Mouse (Mus musculus) neural tube, embryonic 11.5 days (tissue): ENCODE measurements at regions not wholly inside any gene's neighbourhood (a gene's known extent, or its start where the extent isn't known, plus 50 kb on each side); places are given as distances from the start of the nearest gene placed in this dataset.

ENCODE experiments used
- ATAC-seq: fragments of 200-750 bp; cut with Nextera tagmentation; 2 replicates; pipeline ENCODE4 v1.8.0; 2017; ENCODE audit warnings: moderate number of reproducible peaks, mild to moderate bottlenecking, moderate TSS enrichment, moderate library complexity; ENCODE audit not compliant: insufficient read depth, low FRiP score, low TSS enrichment
- DNase-seq: peaks from one replicate; pipeline ENCODE4 v3.0.0-alpha.2; 2015; ENCODE audit warnings: low spot score
- H3K27ac ChIP-seq: fragments of 300-500 bp; sonication (generic); 2 replicates; pipeline ENCODE4 v1.5.1; 2014; ENCODE audit warnings: low read depth, mild to moderate bottlenecking, low read length
- H3K27me3 ChIP-seq: fragments of 300-500 bp; sonication (generic); 2 replicates; pipeline ENCODE4 v1.6.1; 2014; ENCODE audit warnings: mild to moderate bottlenecking, low read length, mixed read lengths; ENCODE audit not compliant: control insufficient read depth, insufficient read depth
- H3K36me3 ChIP-seq: fragments of 300-500 bp; sonication (generic); 2 replicates; pipeline ENCODE4 v1.6.1; 2014; ENCODE audit warnings: mild to moderate bottlenecking, low read length, moderate library complexity, mixed read lengths; ENCODE audit not compliant: control insufficient read depth, insufficient read depth
- H3K4me1 ChIP-seq: fragments of 300-500 bp; sonication (generic); 2 replicates; pipeline ENCODE4 v1.6.1; 2014; ENCODE audit warnings: low read length, mixed read lengths; ENCODE audit not compliant: control insufficient read depth, insufficient read depth
- H3K4me2 ChIP-seq: fragments of 300-500 bp; sonication (generic); 2 replicates; pipeline ENCODE4 v1.6.1; 2014; ENCODE audit warnings: low read depth, mild to moderate bottlenecking, moderate library complexity
- H3K4me3 ChIP-seq: fragments of 300-500 bp; sonication (generic); 2 replicates; pipeline ENCODE4 v1.5.1; 2014; ENCODE audit warnings: low read depth, low read length
- H3K9ac ChIP-seq: fragments of 300-500 bp; sonication (generic); 2 replicates; pipeline ENCODE4 v1.6.1; 2014; ENCODE audit warnings: mild to moderate bottlenecking, low read length
- H3K9me3 ChIP-seq: fragments of 300-500 bp; sonication (generic); 2 replicates; pipeline ENCODE4 v1.6.1; 2016; ENCODE audit warnings: low read length; ENCODE audit not compliant: control insufficient read depth
- WGBS: fragments of 180-500 bp; shearing (Covaris S2); extraction: QIAGEN DNeasy Blood & Tissue Kit; methylation state at CpG from one replicate; pipeline ENCODE4 v1.1.7; 2014; 5-methylcytosine and 5-hydroxymethylcytosine counted together

- no peak overlapping the region for H3K4me2 ChIP-seq
- DNase-seq (peak; percentile 43), ATAC-seq (peak; percentile 79)
- no peaks in the 10 kb centered on the region for H3K9me3 ChIP-seq
- 25% methylated on average over 7 of the region's 7 CpGs for WGBS
- H3K27me3 ChIP-seq: no peaks in the 10 kb centered on the region
- H3K9ac ChIP-seq: no peak overlapping the region
- no peak overlapping the region for H3K4me3 ChIP-seq
- no peak overlapping the region for H3K27ac ChIP-seq
- H3K36me3 ChIP-seq: no peaks in the 10 kb centered on the region
- H3K4me1 ChIP-seq: no peaks in the 10 kb centered on the region; the same call in 1 of the 2 replicates
Observed at GRCm38 (mm10) chr4:71130946-71131669, 596.3 kb upstream of the Megf9 start.

DNA sequence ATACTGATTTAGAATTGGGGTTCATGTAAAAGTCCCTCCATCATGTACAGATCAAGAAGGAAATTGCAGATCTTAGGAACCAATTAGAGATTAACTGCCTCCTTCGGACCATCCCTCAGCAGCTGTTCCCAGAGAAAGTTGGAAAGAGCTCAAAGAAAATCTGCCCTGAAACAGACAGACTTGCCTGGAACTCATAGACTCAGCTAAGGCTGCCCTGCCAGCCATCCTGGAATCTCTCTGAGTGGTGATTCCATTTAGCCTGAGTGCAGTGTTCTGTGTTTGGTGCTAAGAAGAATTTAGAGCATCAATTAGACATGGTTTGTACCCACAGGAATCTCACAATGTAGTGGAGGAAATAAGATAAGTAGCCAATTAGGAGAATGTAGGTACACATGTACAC, 594.5 kb upstream of the Megf9 start:
- 86% methylated on average over 1 of the region's 1 CpGs for WGBS
- ATAC-seq: no peak
- no peaks in the 10 kb centered on the region for H3K27me3 ChIP-seq

More for the DNA sequence above, 594.5 kb upstream of the Megf9 start:
- H3K27ac ChIP-seq: no peak overlapping the region
- DNase-seq: no peak
- H3K9ac ChIP-seq: no peak overlapping the region
- no peaks in the 10 kb centered on the region for H3K9me3 ChIP-seq
- no peak overlapping the region for H3K4me3 ChIP-seq
- H3K4me1 ChIP-seq: no peaks in the 10 kb centered on the region; the same call in 1 of the 2 replicates
- no peak overlapping the region for H3K4me2 ChIP-seq
- H3K36me3 ChIP-seq: no peaks in the 10 kb centered on the region
